Mouse (Mus musculus): ENCODE measurements around the gene Zic4. TPM values are rescaled to one million over a fixed set of nuclear protein-coding genes. Genes with fewer than 3 reads are reported as not detected.

Zic4 gene
- polyA plus RNA-seq (2015; fragmentation: Nextera tagmentation; extraction: Ambion mirVana) = 52.6 and 61.6 TPM in 2 replicates

GRCm38 (mm10) chr9:91361856-91362601 is at the start of gene Zic4:
Zic4 (plus strand) TSS chr9:91362413.
- WGBS = under 1% methylated on average over 45 of the region's 45 CpGs
- Histone ChIP-seq H3K9me3 (no peaks in the 10 kb centered on the region), H3K4me3 (peak within 1 kb of the TSS; percentile 53), H3K4me1 (replicated peaks) (0 out of 2 replicates have a peak, but pooled peaks cover 8% of the 10 kb centered on the region), H3K36me3 (no peaks in the 10 kb centered on the region), H3K27me3 (peaks cover 19% of the 10 kb centered on the region), H3K4me2 (peak within 1 kb of the TSS; percentile 51), H3K27ac (replicated peaks) (peak within 1 kb of the TSS; percentile 96), H3K9ac (peak within 1 kb of the TSS; percentile 69)
- peak; percentile 31; the same call in 1 of the 2 replicates for ATAC-seq (ENCODE audit: low FRiP score, low read depth)

DNA sequence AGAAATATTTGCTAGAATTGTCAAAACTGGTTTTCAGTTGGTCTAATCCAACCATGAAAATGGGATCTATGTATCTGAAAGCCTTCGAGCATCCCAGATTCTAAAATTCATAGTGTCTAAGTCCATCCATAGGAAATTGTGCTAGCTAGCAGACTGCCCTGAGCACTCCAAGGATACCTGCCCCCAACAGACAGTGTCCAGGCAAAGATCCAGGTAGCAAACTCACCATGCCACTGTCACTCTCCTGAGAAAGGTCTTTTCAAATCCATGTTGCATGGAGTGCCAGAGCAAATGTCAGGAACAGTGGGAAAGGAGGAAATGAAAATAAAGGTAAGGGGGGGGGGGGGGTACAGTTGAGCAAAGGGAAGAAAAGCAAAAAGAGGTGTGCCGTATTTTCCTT is 14.6 kb upstream of the Zic4 start:
- H3K36me3 ChIP-seq = no peaks in the 10 kb centered on the region
- peaks cover 27% of the 10 kb centered on the region for H3K27me3 ChIP-seq
- H3K4me3 ChIP-seq = no peak overlapping the region
- no peak overlapping the region for H3K27ac ChIP-seq (replicated peaks)
- no peak for ATAC-seq (ENCODE audit: low FRiP score, low read depth)
- H3K9ac ChIP-seq = no peak overlapping the region
- H3K9me3 ChIP-seq = no peaks in the 10 kb centered on the region
- H3K4me1 ChIP-seq (replicated peaks) = no peaks in the 10 kb centered on the region
- 75% methylated on average over 2 of the region's 2 CpGs for WGBS
- no peak overlapping the region for H3K4me2 ChIP-seq

- Histone ChIP-seq H3K27me3 (peaks cover 27% of the 10 kb centered on the region), H3K4me1 (replicated peaks) (no peaks in the 10 kb centered on the region), H3K9me3 (no peaks in the 10 kb centered on the region), H3K27ac (replicated peaks) (no peak overlapping the region), H3K36me3 (no peaks in the 10 kb centered on the region), H3K4me2 (peak overlapping the region; percentile 26; the same call in 1 of the 2 replicates), H3K9ac (no peak overlapping the region), H3K4me3 (no peak overlapping the region)
- no peak for ATAC-seq (ENCODE audit: low FRiP score, low read depth)
- WGBS = 53% methylated on average over 1 of the region's 1 CpGs
Measured at GRCm38 (mm10) chr9:91348746-91349145, 13.5 kb upstream of the Zic4 start.

- Histone ChIP-seq H3K9ac (peak overlapping the region; percentile 14; the same call in 1 of the 2 replicates), H3K4me1 (replicated peaks) (peaks cover 7% of the 10 kb centered on the region), H3K27ac (replicated peaks) (peak overlapping the region; percentile 83), H3K4me3 (peak overlapping the region; percentile 26), H3K4me2 (peak overlapping the region; percentile 59), H3K9me3 (no peaks in the 10 kb centered on the region), H3K36me3 (no peaks in the 10 kb centered on the region), H3K27me3 (peaks cover 32% of the 10 kb centered on the region)
- no peak for ATAC-seq (ENCODE audit: low FRiP score, low read depth)
- 3% methylated on average over 16 of the region's 16 CpGs for whole genome bisulfite sequencing
Measured at GRCm38 (mm10) chr9:91350211-91350791, 11.9 kb upstream of the Zic4 start.

DNA sequence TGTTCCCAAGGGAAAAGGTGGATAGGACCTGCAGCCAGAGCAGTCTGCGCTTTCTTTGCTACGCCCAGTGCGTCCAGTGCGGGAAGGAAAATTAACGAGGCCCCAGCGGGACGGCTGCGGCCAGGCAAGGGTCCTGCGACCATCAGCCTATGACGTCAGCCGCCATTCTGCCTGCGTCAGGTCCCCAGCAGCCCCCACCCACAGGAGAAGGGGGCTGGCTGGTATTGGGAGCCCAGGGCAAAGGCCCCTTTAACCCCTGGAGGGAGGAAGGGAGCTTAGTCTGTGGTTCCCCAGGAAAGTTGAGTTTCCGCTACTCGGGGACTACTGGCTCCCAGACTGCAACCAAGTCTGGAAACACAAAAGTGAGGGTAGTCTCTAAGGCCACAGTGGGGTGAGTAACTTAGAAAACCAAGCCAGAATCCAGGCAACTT is 11.3 kb upstream of the Zic4 start:
- Histone ChIP-seq H3K27me3 (peaks cover 34% of the 10 kb centered on the region), H3K4me3 (peak overlapping the region; percentile 26), H3K4me2 (peak overlapping the region; percentile 59), H3K9me3 (no peaks in the 10 kb centered on the region), H3K36me3 (no peaks in the 10 kb centered on the region), H3K9ac (0 out of 2 replicates have a peak overlapping the region, but pooled peaks have one; percentile 20), H3K27ac (replicated peaks) (peak overlapping the region; percentile 83), H3K4me1 (replicated peaks) (peaks cover 13% of the 10 kb centered on the region)
- peak; percentile 61 for ATAC-seq (ENCODE audit: low FRiP score, low read depth)
- 2% methylated on average over 14 of the region's 14 CpGs for WGBS

GRCm38 (mm10) chr9:91351361-91351760 is 10.9 kb upstream of the Zic4 start:
- Histone ChIP-seq H3K4me2 (peak overlapping the region; percentile 59), H3K36me3 (no peaks in the 10 kb centered on the region), H3K27ac (replicated peaks) (peak overlapping the region; percentile 83), H3K9ac (0 out of 2 replicates have a peak overlapping the region, but pooled peaks have one; percentile 20), H3K27me3 (peaks cover 38% of the 10 kb centered on the region), H3K4me3 (peak overlapping the region; percentile 26), H3K4me1 (replicated peaks) (peaks cover 15% of the 10 kb centered on the region), H3K9me3 (no peaks in the 10 kb centered on the region)
- no peak for ATAC-seq (ENCODE audit: low FRiP score, low read depth)
- 10% methylated on average over 5 of the region's 5 CpGs for WGBS

DNA sequence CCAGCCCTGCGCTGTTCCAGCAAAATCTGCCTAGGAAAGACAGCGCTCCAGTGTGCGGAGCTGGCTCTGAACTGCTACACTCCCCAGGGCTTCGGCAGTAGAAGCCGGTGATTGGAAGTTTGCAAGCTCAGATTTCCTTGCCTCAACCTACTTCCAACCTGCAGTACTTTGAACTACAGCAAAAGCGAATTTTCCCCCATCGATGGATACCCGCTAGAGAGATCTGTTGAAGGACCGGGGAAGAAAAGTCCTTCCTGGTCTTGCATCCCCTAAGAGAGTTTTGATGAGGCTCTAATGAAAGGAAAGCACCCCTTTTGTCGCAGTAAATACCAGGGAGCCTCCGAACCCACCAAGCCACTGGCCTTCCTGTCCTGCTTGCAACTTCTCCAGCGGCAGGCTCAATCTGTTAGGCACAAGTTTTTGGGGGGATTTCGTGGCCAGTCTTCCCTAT is 10.2 kb upstream of the Zic4 start:
- ATAC-seq (ENCODE audit: low FRiP score, low read depth) = no peak
- H3K27ac ChIP-seq (replicated peaks) = peak overlapping the region; percentile 83
- H3K9ac ChIP-seq = 0 out of 2 replicates have a peak overlapping the region, but pooled peaks have one; percentile 30
- no peaks in the 10 kb centered on the region for H3K9me3 ChIP-seq
- WGBS = 7% methylated on average over 13 of the region's 13 CpGs
- H3K36me3 ChIP-seq = no peaks in the 10 kb centered on the region
- H3K4me1 ChIP-seq (replicated peaks) = peaks cover 15% of the 10 kb centered on the region
- peak overlapping the region; percentile 59 for H3K4me2 ChIP-seq
- peak overlapping the region; percentile 11 for H3K4me3 ChIP-seq
- peaks cover 44% of the 10 kb centered on the region for H3K27me3 ChIP-seq

DNA sequence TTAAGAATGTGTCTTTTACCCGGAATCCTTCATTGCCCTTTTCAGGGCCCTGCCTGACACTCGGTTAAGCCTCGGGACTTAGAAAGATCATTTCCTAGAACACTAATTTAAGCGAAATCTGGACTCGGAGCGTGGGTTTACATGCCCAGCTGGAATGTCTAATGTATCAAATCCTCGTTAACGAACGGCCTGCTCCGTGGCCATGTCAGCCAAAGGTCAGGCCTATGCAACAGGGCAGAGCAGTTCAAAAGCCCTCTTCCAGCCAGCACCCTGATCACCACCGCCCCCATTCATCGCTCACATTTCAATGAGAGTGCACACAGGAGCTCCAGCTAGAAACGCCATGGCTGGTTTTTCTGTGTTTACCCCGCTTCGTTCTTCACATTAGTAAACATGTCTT is 9.4 kb upstream of the Zic4 start:
- Histone ChIP-seq H3K4me1 (replicated peaks) (peaks cover 15% of the 10 kb centered on the region), H3K4me2 (peak overlapping the region; percentile 59), H3K36me3 (no peaks in the 10 kb centered on the region), H3K27ac (replicated peaks) (peak overlapping the region; percentile 83), H3K9me3 (no peaks in the 10 kb centered on the region), H3K4me3 (peak overlapping the region; percentile 11; the same call in 1 of the 2 replicates), H3K27me3 (peaks cover 45% of the 10 kb centered on the region), H3K9ac (0 out of 2 replicates have a peak overlapping the region, but pooled peaks have one; percentile 5)
- WGBS = 5% methylated on average over 15 of the region's 15 CpGs
- no peak for ATAC-seq (ENCODE audit: low FRiP score, low read depth)

DNA sequence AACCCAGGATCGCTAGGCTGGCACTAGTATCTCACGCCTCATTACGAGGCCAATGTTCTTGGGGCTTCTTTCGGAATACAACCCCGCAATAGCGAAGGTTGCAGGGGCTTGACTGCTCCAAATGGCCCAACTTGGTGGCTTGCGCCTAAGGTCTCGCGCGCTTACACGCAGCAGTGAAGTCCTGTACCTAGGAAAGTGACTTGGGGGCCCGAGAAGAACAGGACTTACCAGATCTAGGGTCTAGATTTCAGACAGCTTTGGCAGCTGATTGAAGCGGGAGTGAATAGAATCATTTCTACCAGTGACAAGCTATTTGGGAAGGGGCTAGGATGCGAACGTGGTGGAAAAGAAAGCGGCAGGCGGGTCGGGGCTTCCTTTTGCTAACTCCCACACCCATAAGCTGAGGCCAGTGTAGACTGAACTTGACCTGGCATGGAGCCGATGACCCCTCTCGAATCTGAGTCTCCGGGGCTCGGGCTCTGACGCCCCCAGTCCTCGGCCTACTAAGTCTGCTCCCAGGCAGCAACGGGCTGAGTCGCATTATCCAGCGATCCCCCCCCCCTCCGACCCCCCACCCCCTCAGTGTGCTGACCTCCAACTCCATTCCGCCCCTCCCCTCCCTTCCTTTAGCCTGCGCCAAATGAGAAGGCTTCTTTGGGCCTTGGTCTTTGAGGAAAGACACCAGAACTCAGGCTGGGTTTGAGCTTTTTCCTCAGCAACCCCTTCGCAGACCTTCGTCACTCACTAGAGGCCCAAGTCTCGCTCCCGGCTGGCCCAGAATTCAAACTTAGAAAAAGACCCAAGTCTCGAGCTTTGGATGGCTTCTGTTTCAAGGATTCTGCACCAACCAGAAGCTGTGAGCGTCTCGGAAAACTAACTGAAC is 8.4 kb upstream of the Zic4 start:
- peak overlapping the region; percentile 59 for H3K4me2 ChIP-seq
- H3K9ac ChIP-seq = peak overlapping the region; percentile 30
- peak overlapping the region; percentile 32 for H3K4me3 ChIP-seq
- H3K36me3 ChIP-seq = no peaks in the 10 kb centered on the region
- WGBS = 7% methylated on average over 37 of the region's 37 CpGs
- H3K27ac ChIP-seq (replicated peaks) = peak overlapping the region; percentile 83
- peaks cover 46% of the 10 kb centered on the region for H3K27me3 ChIP-seq
- H3K9me3 ChIP-seq = no peaks in the 10 kb centered on the region
- peaks cover 15% of the 10 kb centered on the region for H3K4me1 ChIP-seq (replicated peaks)
- no peak for ATAC-seq (ENCODE audit: low FRiP score, low read depth)

GRCm38 (mm10) chr9:91354434-91355269 is 7.6 kb upstream of the Zic4 start:
- Histone ChIP-seq H3K4me2 (peak overlapping the region; percentile 59), H3K9me3 (no peaks in the 10 kb centered on the region), H3K9ac (peak overlapping the region; percentile 30), H3K27ac (replicated peaks) (peak overlapping the region; percentile 83), H3K27me3 (peaks cover 47% of the 10 kb centered on the region), H3K4me3 (peak overlapping the region; percentile 32), H3K4me1 (replicated peaks) (peaks cover 15% of the 10 kb centered on the region), H3K36me3 (no peaks in the 10 kb centered on the region)
- 7% methylated on average over 22 of the region's 22 CpGs for WGBS
- no peak for ATAC-seq (ENCODE audit: low FRiP score, low read depth)

GRCm38 (mm10) chr9:91355270-91355589 is 7.0 kb upstream of the Zic4 start:
- Histone ChIP-seq H3K27me3 (peaks cover 45% of the 10 kb centered on the region), H3K9ac (peak overlapping the region; percentile 30; the same call in 1 of the 2 replicates), H3K36me3 (no peaks in the 10 kb centered on the region), H3K4me2 (peak overlapping the region; percentile 59), H3K4me1 (replicated peaks) (peaks cover 15% of the 10 kb centered on the region), H3K4me3 (peak overlapping the region; percentile 32), H3K9me3 (no peaks in the 10 kb centered on the region), H3K27ac (replicated peaks) (peak overlapping the region; percentile 83)
- no peak; the same call in 1 of the 2 replicates for ATAC-seq (ENCODE audit: low FRiP score, low read depth)
- WGBS = under 1% methylated on average over 7 of the region's 7 CpGs

Measured in hindbrain, embryonic 15.5 days (tissue).